Mouse (Mus musculus) urinary bladder, postnatal 0 days (tissue): Measurements from ENCODE around the gene Dazap1. TPM values are rescaled to one million over a fixed set of nuclear protein-coding genes. Genes with fewer than 3 reads are reported as not detected.

Experiments used
- microRNA-seq: library from miRNA; unstranded; fragments of <30 nt; microRNA quantifications from one replicate; pipeline ENCODE4, GENCODE M21; 2016
- polyA plus RNA-seq: library from polyadenylated mRNA; unstranded; fragments of >200 nt; fragmentation: Nextera tagmentation; extraction: Ambion mirVana; gene quantifications from 2 replicates; pipeline ENCODE4 v1.2.1, GENCODE M21; 2015

The Dazap1 gene
- 25.8 and 28.0 TPM in 2 replicates for polyA plus RNA-seq

GRCm38 (mm10) chr10:80260642-80261584 is at the start of gene Dazap1, which contains the start of gene Gamt:
Dazap1 (plus strand) TSS chr10:80261486.
Gamt (minus strand) TSS chr10:80261012.

GRCm38 (mm10) chr10:80226416-80227165 is 34.7 kb upstream of the Dazap1 start, which contains the start of gene Mum1:
Mum1 (plus strand) TSS chr10:80226434.

GRCm38 (mm10) chr10:80248971-80249640 is 12.2 kb upstream of the Dazap1 start, which contains the start of gene Ndufs7:
Ndufs7 (plus strand) TSS chr10:80249121.

DNA sequence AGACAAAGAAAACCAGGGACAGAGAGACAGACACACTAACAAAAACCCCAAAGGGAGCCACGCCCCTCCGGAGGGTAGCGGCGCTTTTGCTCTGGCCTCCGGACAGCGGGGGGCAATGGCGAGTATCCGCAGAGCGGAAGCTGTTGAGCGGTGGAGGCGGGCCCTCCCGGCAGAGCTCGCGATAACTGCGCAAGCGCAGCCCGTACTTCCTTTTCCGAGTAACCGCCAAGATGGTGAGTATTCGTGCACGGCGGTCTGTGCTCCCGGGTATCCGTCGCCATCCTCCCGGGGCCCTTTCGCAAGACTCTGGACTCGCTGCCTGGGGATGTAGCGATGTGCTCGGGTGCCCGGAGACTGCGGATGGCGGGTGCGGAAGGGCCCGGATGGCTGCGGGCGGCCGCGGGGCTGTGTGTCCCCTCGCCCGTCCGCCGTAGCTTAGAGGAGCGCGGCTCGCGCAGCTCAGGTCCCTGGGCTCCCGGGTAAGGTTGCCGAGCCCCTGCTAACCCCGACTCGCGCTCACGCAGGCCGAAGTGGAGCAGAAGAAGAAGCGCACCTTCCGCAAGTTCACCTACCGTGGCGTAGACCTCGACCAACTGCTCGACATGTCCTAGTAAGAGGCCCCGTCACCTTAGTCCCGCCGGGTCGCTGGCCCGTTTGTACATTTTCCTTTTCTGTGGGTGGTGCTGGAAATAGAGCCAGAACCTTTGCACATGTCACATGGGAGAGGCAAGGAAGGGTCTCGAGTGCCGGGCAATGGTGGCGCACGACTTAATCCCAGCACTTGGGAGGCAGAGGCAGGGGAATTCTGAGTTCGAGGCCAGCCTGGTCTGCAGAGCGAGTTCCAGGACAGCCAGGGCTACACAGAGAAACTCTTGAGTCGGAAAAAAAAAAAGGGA is 31.2 kb downstream of the Dazap1 start, which contains the start of gene Rps15:
Rps15 (plus strand) TSS at position 203 of the 896 bp plus-strand sequence.

GRCm38 (mm10) chr10:80295618-80296425 is 34.5 kb downstream of the Dazap1 start, which contains the start of gene Apc2:
Apc2 (plus strand) TSS chr10:80295977.

DNA sequence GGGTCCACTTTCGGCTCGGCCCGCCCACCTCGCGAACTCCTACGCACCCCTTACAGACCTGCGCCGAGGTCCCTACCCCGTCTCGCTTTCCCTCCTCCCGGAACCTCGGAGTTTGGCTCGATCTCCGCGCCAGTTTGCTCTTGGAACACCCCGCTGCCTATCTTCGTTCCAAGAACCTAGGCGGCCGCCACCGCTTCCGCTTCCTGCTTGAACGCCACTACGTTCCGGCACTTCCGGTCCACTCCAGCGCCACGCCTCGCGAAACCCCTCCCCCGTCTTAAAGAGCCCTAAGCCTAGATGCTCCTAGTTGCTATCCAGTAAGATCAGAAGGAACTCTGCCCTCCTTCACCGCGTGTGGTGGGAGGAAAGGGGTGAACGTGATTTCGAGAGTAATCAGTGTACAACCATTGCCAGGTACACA is 59.1 kb downstream of the Dazap1 start, which contains the start of gene 2310011J03Rik:
2310011J03Rik (minus strand) TSS at position 198 of the 421 bp plus-strand sequence.

GRCm38 (mm10) chr10:80329273-80330081 is 68.2 kb downstream of the Dazap1 start, which contains the start of the genes Pcsk4 and Reep6:
Pcsk4 (minus strand) TSS chr10:80329498.
Reep6 (plus strand) TSS chr10:80329953.

Small RNAs within 50 kb of the gene (microRNA-seq; reads per million reads assigned to microRNA genes)
- gene Mir6911 = not detected

Other genes starting within 250 kb of the Dazap1 start
- gene Arhgap45, start 244.8 kb upstream of the Dazap1 start, polyA plus RNA-seq = 5.5 and 10.3 TPM in 2 replicates
- gene Polr2e, start 221.7 kb upstream of the Dazap1 start, polyA plus RNA-seq = 94.2 and 108 TPM in 2 replicates
- gene Gpx4, start 214.3 kb upstream of the Dazap1 start, polyA plus RNA-seq = 724 and 745 TPM in 2 replicates
- gene Sbno2, start 155.9 kb upstream of the Dazap1 start, polyA plus RNA-seq = 14.6 and 18.7 TPM in 2 replicates
- 11.9 and 12.4 TPM in 2 replicates for gene Stk11, start 145.7 kb upstream of the Dazap1 start, polyA plus RNA-seq
- gene Atp5d, start 122.9 kb upstream of the Dazap1 start, polyA plus RNA-seq = 604 and 621 TPM in 2 replicates
- 2.1 and 2.4 TPM in 2 replicates for gene Cbarp, start 120.7 kb upstream of the Dazap1 start, polyA plus RNA-seq
- gene Midn, start 113.2 kb upstream of the Dazap1 start, polyA plus RNA-seq = 7.5 and 7.6 TPM in 2 replicates
- 215 and 228 TPM in 2 replicates for gene Cirbp, start 95.5 kb upstream of the Dazap1 start, polyA plus RNA-seq
- gene 1600002K03Rik, start 88.5 kb upstream of the Dazap1 start, polyA plus RNA-seq = 8.1 and 10.7 TPM in 2 replicates
- gene Efna2, start 82.0 kb upstream of the Dazap1 start, polyA plus RNA-seq = 5.6 and 6.3 TPM in 2 replicates
- gene Mum1, start 35.1 kb upstream of the Dazap1 start, polyA plus RNA-seq = 19.8 and 28.1 TPM in 2 replicates
- gene Ndufs7, start 12.4 kb upstream of the Dazap1 start, polyA plus RNA-seq = 297 and 358 TPM in 2 replicates
- 21.6 and 22.3 TPM in 2 replicates for gene Gamt, start 474 bp upstream of the Dazap1 start, polyA plus RNA-seq
- 647 and 717 TPM in 2 replicates for gene Rps15, start 31.0 kb downstream of the Dazap1 start, polyA plus RNA-seq
- 0.36 and 0.45 TPM in 2 replicates for gene Apc2, start 34.5 kb downstream of the Dazap1 start, polyA plus RNA-seq
- gene 2310011J03Rik, start 59.1 kb downstream of the Dazap1 start, polyA plus RNA-seq = 39.5 and 42.5 TPM in 2 replicates
- gene Pcsk4, start 68.0 kb downstream of the Dazap1 start, polyA plus RNA-seq = 1.3 and 2.2 TPM in 2 replicates
- 17.3 and 20.4 TPM in 2 replicates for gene Reep6, start 68.5 kb downstream of the Dazap1 start, polyA plus RNA-seq
- gene Adamtsl5, start 86.9 kb downstream of the Dazap1 start, polyA plus RNA-seq = 21.4 and 22.9 TPM in 2 replicates
- gene Plk5, start 95.0 kb downstream of the Dazap1 start, polyA plus RNA-seq = not detected in 2 replicates
- 3.7 and 4.2 TPM in 2 replicates for gene Mex3d, start 126.2 kb downstream of the Dazap1 start, polyA plus RNA-seq
- gene Mbd3, start 138.1 kb downstream of the Dazap1 start, polyA plus RNA-seq = 93.3 and 96.5 TPM in 2 replicates
- gene Uqcr11, start 145.3 kb downstream of the Dazap1 start, polyA plus RNA-seq = 829 and 1,098 TPM in 2 replicates
- 28.2 and 29.8 TPM in 2 replicates for gene Tcf3, start 172.2 kb downstream of the Dazap1 start, polyA plus RNA-seq
- not detected in 2 replicates for gene Onecut3, start 233.3 kb downstream of the Dazap1 start, polyA plus RNA-seq